Mouse (Mus musculus): Measurements from ENCODE around the gene Caly.

DNA sequence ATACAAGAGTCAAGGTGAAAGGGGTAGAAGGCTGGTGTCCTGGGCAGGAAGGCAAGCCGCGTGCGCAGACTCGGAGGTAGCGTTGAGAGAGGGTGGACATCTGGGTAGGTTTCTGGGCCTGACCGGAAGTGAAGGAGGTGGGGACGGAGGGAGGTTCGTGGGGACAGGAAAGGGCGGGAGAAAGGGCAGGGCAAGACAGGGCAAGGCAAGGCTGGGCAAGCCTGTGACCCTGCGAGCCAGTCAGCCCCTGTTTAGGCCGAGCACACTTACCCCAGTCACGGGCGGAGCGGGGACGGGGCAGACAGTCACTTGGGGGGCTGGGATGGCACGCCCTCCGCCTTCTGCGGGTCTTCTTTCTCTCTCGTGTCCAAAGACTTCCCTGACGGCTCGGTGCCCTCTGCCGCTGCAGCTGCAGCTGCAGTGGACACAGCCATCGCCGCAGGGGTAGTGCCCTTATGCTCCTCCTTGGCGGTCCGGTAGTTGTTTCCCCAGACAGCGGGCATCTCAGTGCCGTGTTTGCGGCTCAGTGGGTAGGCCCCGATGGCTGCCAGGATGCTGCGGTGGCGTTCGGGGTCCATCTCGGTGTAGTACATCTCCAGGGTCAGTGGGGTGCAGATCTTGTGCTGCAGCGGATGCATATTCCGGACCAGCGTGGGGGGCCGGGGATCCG is 12.2 kb downstream of the Caly start:
- TF ChIP-seq CTCF (IDR thresholded peaks at IDR 0.05; ENCODE audit: low read depth) (no peak), EP300 (IDR thresholded peaks at IDR 0.05; ENCODE audit: low read depth) (no peak)

Data from liver, postnatal 0 days (tissue).